Mouse (Mus musculus) hindbrain, postnatal 0 days (tissue): Measurements from ENCODE around the gene Pttg1ip. TPM values are rescaled to one million over a fixed set of nuclear protein-coding genes. Genes with fewer than 3 reads are reported as not detected.

ENCODE experiments used
- ATAC-seq: fragments of 200-750 bp; cut with Nextera tagmentation; 2 replicates; pipeline ENCODE4 v1.8.0; 2017; ENCODE audit warnings: mild to moderate bottlenecking, moderate TSS enrichment, moderate library complexity
- DNase-seq: peaks from one replicate; pipeline ENCODE4 v3.0.0-alpha.2; 2015; ENCODE audit warnings: low spot score
- H3K27ac ChIP-seq: fragments of 300-500 bp; sonication (generic); 2 replicates; pipeline ENCODE4 v1.5.1; 2014; ENCODE audit warnings: mild to moderate bottlenecking
- H3K27me3 ChIP-seq: fragments of 300-500 bp; sonication (generic); 2 replicates; pipeline ENCODE4 v1.6.1; 2014; ENCODE audit warnings: low read length, mixed read lengths; ENCODE audit not compliant: insufficient read depth
- H3K36me3 ChIP-seq: fragments of 300-500 bp; sonication (generic); 2 replicates; pipeline ENCODE4 v1.6.1; 2014; ENCODE audit warnings: low read length, mixed read lengths; ENCODE audit not compliant: insufficient read depth
- H3K4me1 ChIP-seq: fragments of 300-500 bp; sonication (generic); 2 replicates; pipeline ENCODE4 v1.6.1; 2014; ENCODE audit warnings: antibody characterized with exemption, low read length, mixed read lengths; ENCODE audit not compliant: insufficient read depth
- H3K4me2 ChIP-seq: fragments of 300-500 bp; sonication (generic); 2 replicates; pipeline ENCODE4 v1.6.1; 2014; ENCODE audit warnings: low read depth, mild to moderate bottlenecking, low read length, moderate library complexity, mixed read lengths
- H3K4me3 ChIP-seq: fragments of 300-500 bp; sonication (generic); 2 replicates; pipeline ENCODE4 v1.5.1; 2014; ENCODE audit warnings: low read length
- H3K9ac ChIP-seq: fragments of 300-500 bp; sonication (generic); replicated peaks from 2 replicates; pipeline ENCODE4 v1.6.1; 2014; ENCODE audit warnings: mild to moderate bottlenecking, low read length, moderate library complexity, mixed read lengths
- H3K9me3 ChIP-seq: fragments of 300-500 bp; sonication (generic); 2 replicates; pipeline ENCODE4 v1.6.1; 2016; ENCODE audit warnings: low read length, mixed read lengths
- CTCF ChIP-seq: IDR thresholded peaks from 2 replicates; pipeline ENCODE4 v1.5.1; 2016; ENCODE audit warnings: antibody characterized with exemption, control low read depth, low read depth
- WGBS: fragments of 180-500 bp; shearing (Covaris S2); extraction: QIAGEN DNeasy Blood & Tissue Kit; methylation state at CpG from one replicate; pipeline ENCODE4 v1.1.7; 2014; 5-methylcytosine and 5-hydroxymethylcytosine counted together
- microRNA counts: library from miRNA; unstranded; fragments of <30 nt; microRNA quantifications from one replicate; lab custom pipeline; 2015
- microRNA-seq, 2 experiments: library from miRNA; unstranded; fragments of <30 nt; microRNA quantifications; one replicate each; pipeline ENCODE4; 2016
- polyA plus RNA-seq: library from polyadenylated mRNA; unstranded; fragments of >200 nt; fragmentation: Nextera tagmentation; extraction: Ambion mirVana; gene quantifications from 2 replicates; pipeline ENCODE4 v1.2.1, GENCODE M21; 2015
- total RNA-seq: library from RNA; depleted of rRNA; stranded (reverse); fragments of >200 nt; gene quantifications from 2 replicates; pipeline ENCODE4 v1.2.3, GENCODE M21; 2014; rRNA removed

Gene Pttg1ip
- total and polyA plus RNA-seq, 2 experiments from 2014 or later, result 85.9 to 87.3 TPM

- H3K4me1 ChIP-seq, result 0 out of 2 replicates have a peak, but pooled peaks cover 7% of the 10 kb centered on the region
- peaks cover 29% of the 10 kb centered on the region for H3K36me3 ChIP-seq
- no peaks in the 10 kb centered on the region for H3K9me3 ChIP-seq
- ATAC-seq (no peak), DNase-seq (no peak)
- TF ChIP-seq CTCF, result no peak
- H3K27ac ChIP-seq, result no peak overlapping the region
- WGBS, result 82% methylated on average over 8 of the region's 8 CpGs
- H3K27me3 ChIP-seq, result no peaks in the 10 kb centered on the region
- no peak overlapping the region for H3K4me2 ChIP-seq
- no peak overlapping the region for H3K9ac ChIP-seq
- H3K4me3 ChIP-seq, result no peak overlapping the region
Observed at GRCm38 (mm10) chr10:77647901-77648300, 66.4 kb downstream of the Pttg1ip start.

MicroRNAs encoded within 50 kb of the gene (microRNA counts, 519-probe panel; counts per million panel counts)
- not detected for microRNA mmu-miR-1930 (lab: Ali Mortazavi, UCI)

Small RNAs within 50 kb of the gene (microRNA-seq; reads per million reads assigned to microRNA genes)
- gene Mir1930, result 14.3 to 19.7 reads per million in 2 experiments

Other genes starting within 250 kb of the Pttg1ip start
- 46.5 and 65.1 TPM in 2 replicates for gene Adarb1, start 163.4 kb upstream of the Pttg1ip start, total RNA-seq
- gene Adarb1, start 163.4 kb upstream of the Pttg1ip start, polyA plus RNA-seq, result 18.6 and 21.1 TPM in 2 replicates
- gene Fam207a, start 65.9 kb upstream of the Pttg1ip start, total RNA-seq, result 43.5 and 56.2 TPM in 2 replicates
- 31.8 and 35.9 TPM in 2 replicates for gene Fam207a, start 65.9 kb upstream of the Pttg1ip start, polyA plus RNA-seq
- 0.68 and 1.9 TPM in 2 replicates for gene Itgb2, start 51.5 kb upstream of the Pttg1ip start, total RNA-seq
- gene Itgb2, start 51.5 kb upstream of the Pttg1ip start, polyA plus RNA-seq, result 0.87 and 1.0 TPM in 2 replicates
- 217 and 218 TPM in 2 replicates for gene Sumo3, start 24.4 kb downstream of the Pttg1ip start, total RNA-seq
- gene Sumo3, start 24.4 kb downstream of the Pttg1ip start, polyA plus RNA-seq, result 330 and 348 TPM in 2 replicates
- 4.0 TPM in 1 of 2 replicates, not detected in the other for gene Gm49325, start 24.5 kb downstream of the Pttg1ip start, total RNA-seq
- 11.1 and 12.8 TPM in 2 replicates for gene Gm49325, start 24.5 kb downstream of the Pttg1ip start, polyA plus RNA-seq
- 45.1 and 48.3 TPM in 2 replicates for gene Ube2g2, start 40.6 kb downstream of the Pttg1ip start, total RNA-seq
- gene Ube2g2, start 40.6 kb downstream of the Pttg1ip start, polyA plus RNA-seq, result 65.8 and 73.8 TPM in 2 replicates
- 0.42 and 4.4 TPM in 2 replicates for gene Tspear, start 104.8 kb downstream of the Pttg1ip start, total RNA-seq
- 0.93 and 1.3 TPM in 2 replicates for gene Tspear, start 104.8 kb downstream of the Pttg1ip start, polyA plus RNA-seq
- not detected in 2 replicates for gene Gm19402, start 109.0 kb downstream of the Pttg1ip start, total RNA-seq
- gene Gm19402, start 109.0 kb downstream of the Pttg1ip start, polyA plus RNA-seq, result not detected in 2 replicates
- gene Gm9508, start 115.5 kb downstream of the Pttg1ip start, total RNA-seq, result not detected in 2 replicates
- not detected in 2 replicates for gene Gm9508, start 115.5 kb downstream of the Pttg1ip start, polyA plus RNA-seq
- not detected in 2 replicates for gene Gm10272, start 124.9 kb downstream of the Pttg1ip start, total RNA-seq
- gene Gm10272, start 124.9 kb downstream of the Pttg1ip start, polyA plus RNA-seq, result not detected in 2 replicates
- not detected in 2 replicates for gene Gm10024, start 129.7 kb downstream of the Pttg1ip start, total RNA-seq
- not detected in 2 replicates for gene Gm10024, start 129.7 kb downstream of the Pttg1ip start, polyA plus RNA-seq
- not detected in 2 replicates for gene Gm10142, start 134.1 kb downstream of the Pttg1ip start, total RNA-seq
- gene Gm10142, start 134.1 kb downstream of the Pttg1ip start, polyA plus RNA-seq, result not detected in 2 replicates
- gene Krtap12-1, start 138.9 kb downstream of the Pttg1ip start, total RNA-seq, result not detected in 2 replicates
- not detected in 2 replicates for gene Krtap12-1, start 138.9 kb downstream of the Pttg1ip start, polyA plus RNA-seq
- gene Gm10100, start 144.8 kb downstream of the Pttg1ip start, total RNA-seq, result not detected in 2 replicates
- not detected in 2 replicates for gene Gm10100, start 144.8 kb downstream of the Pttg1ip start, polyA plus RNA-seq
- not detected in 2 replicates for gene Gm18596, start 160.9 kb downstream of the Pttg1ip start, total RNA-seq
- not detected in 2 replicates for gene Gm18596, start 160.9 kb downstream of the Pttg1ip start, polyA plus RNA-seq
- not detected in 2 replicates for gene Gm9736, start 169.6 kb downstream of the Pttg1ip start, total RNA-seq
- gene Gm9736, start 169.6 kb downstream of the Pttg1ip start, polyA plus RNA-seq, result not detected in 2 replicates
- not detected in 2 replicates for gene Gm3233, start 178.0 kb downstream of the Pttg1ip start, total RNA-seq
- gene Gm3233, start 178.0 kb downstream of the Pttg1ip start, polyA plus RNA-seq, result not detected in 2 replicates
- not detected in 2 replicates for gene Gm3238, start 189.6 kb downstream of the Pttg1ip start, total RNA-seq
- gene Gm3238, start 189.6 kb downstream of the Pttg1ip start, polyA plus RNA-seq, result not detected in 2 replicates
- not detected in 2 replicates for gene Gm7138, start 195.2 kb downstream of the Pttg1ip start, total RNA-seq
- not detected in 2 replicates for gene Gm7138, start 195.2 kb downstream of the Pttg1ip start, polyA plus RNA-seq
- not detected in 2 replicates for gene Gm3250, start 200.8 kb downstream of the Pttg1ip start, total RNA-seq
- gene Gm3250, start 200.8 kb downstream of the Pttg1ip start, polyA plus RNA-seq, result not detected in 2 replicates
- gene Gm7137, start 206.5 kb downstream of the Pttg1ip start, total RNA-seq, result not detected in 2 replicates
- not detected in 2 replicates for gene Gm7137, start 206.5 kb downstream of the Pttg1ip start, polyA plus RNA-seq
- not detected in 2 replicates for gene Gm9639, start 213.4 kb downstream of the Pttg1ip start, total RNA-seq
- not detected in 2 replicates for gene Gm9639, start 213.4 kb downstream of the Pttg1ip start, polyA plus RNA-seq
- not detected in 2 replicates for gene Gm19668, start 217.4 kb downstream of the Pttg1ip start, total RNA-seq
- not detected in 2 replicates for gene Gm19668, start 217.4 kb downstream of the Pttg1ip start, polyA plus RNA-seq
- gene Gm9507, start 230.1 kb downstream of the Pttg1ip start, total RNA-seq, result not detected in 2 replicates
- gene Gm9507, start 230.1 kb downstream of the Pttg1ip start, polyA plus RNA-seq, result not detected in 2 replicates
- not detected in 2 replicates for gene Gm2696, start 233.0 kb downstream of the Pttg1ip start, total RNA-seq
- not detected in 2 replicates for gene Gm2696, start 233.0 kb downstream of the Pttg1ip start, polyA plus RNA-seq
- gene Krtap10-4, start 245.4 kb downstream of the Pttg1ip start, total RNA-seq, result not detected in 2 replicates
- not detected in 2 replicates for gene Krtap10-4, start 245.4 kb downstream of the Pttg1ip start, polyA plus RNA-seq